Mouse (Mus musculus) MEL (cell line): Measurements from ENCODE around the gene Urad. TPM values are rescaled to one million over a fixed set of nuclear protein-coding genes. Genes with fewer than 3 reads are reported as not detected.

ENCODE experiments used
- DNase-seq: peaks from one replicate; pipeline ENCODE4 v3.0.0; 2011; ENCODE audit warnings: low read depth, low spot score
- H3K27ac ChIP-seq: 2 replicates; pipeline ENCODE4 v1.5.1; 2012; ENCODE audit warnings: low read depth, mild to moderate bottlenecking, control low read depth, low read length, moderate library complexity; ENCODE audit not compliant: control insufficient read depth
- H3K27me3 ChIP-seq, 2 experiments: fragments of 150-350 bp in 1 of 2; sonication (generic) in 1 of 2; 2 replicates each; pipeline ENCODE4 v1.6.1; 2012; ENCODE audit warnings: low read length in 2 of 2, mild to moderate bottlenecking in 2 of 2, improper control_type of control experiment in 1 of 2, moderate library complexity in 1 of 2; ENCODE audit not compliant: insufficient read depth in 2 of 2, control insufficient read depth in 1 of 2
- H3K36me3 ChIP-seq, 2 experiments: 2 replicates each; pipeline ENCODE4 v1.6.1; 2012 to 2014; ENCODE audit warnings: low read length in 2 of 2, improper control_type of control experiment in 1 of 2, inconsistent platforms in 1 of 2, mild to moderate bottlenecking in 1 of 2; ENCODE audit not compliant: insufficient read depth in 2 of 2, control insufficient read depth in 1 of 2
- H3K4me1 ChIP-seq, 2 experiments: fragments of 150-350 bp in 1 of 2; sonication (generic) in 1 of 2; 2 replicates each; pipeline ENCODE4 v1.6.1; 2012; ENCODE audit warnings: low read length in 2 of 2, improper control_type of control experiment in 1 of 2, mild to moderate bottlenecking in 1 of 2; ENCODE audit not compliant: insufficient read depth in 2 of 2, control insufficient read depth in 1 of 2
- H3K4me3 ChIP-seq, 2 experiments: fragments of 150-350 bp in 1 of 2; sonication (generic) in 1 of 2; 2 replicates each; pipeline ENCODE4 v1.5.1; 2012; ENCODE audit warnings: low read depth in 2 of 2, low read length in 2 of 2, mild to moderate bottlenecking in 2 of 2, moderate library complexity in 2 of 2, control low read depth in 1 of 2, improper control_type of control experiment in 1 of 2; ENCODE audit not compliant: control insufficient read depth in 1 of 2, insufficient read depth in 1 of 2
- H3K79me2 ChIP-seq: 2 replicates; pipeline ENCODE4 v1.6.1; 2012; ENCODE audit warnings: mild to moderate bottlenecking, low read length, moderate library complexity; ENCODE audit not compliant: control insufficient read depth, poor library complexity, insufficient read depth
- H3K9ac ChIP-seq: 2 replicates; pipeline ENCODE4 v1.6.1; 2012; ENCODE audit warnings: low read depth, mild to moderate bottlenecking, control low read depth, low read length, moderate library complexity; ENCODE audit not compliant: control insufficient read depth, poor library complexity, severe bottlenecking
- H3K9me3 ChIP-seq: fragments of 150-350 bp; sonication (generic); replicated peaks from 2 replicates; pipeline ENCODE4 v1.6.1; 2012; ENCODE audit warnings: mild to moderate bottlenecking, low read length, improper control_type of control experiment, moderate library complexity; ENCODE audit not compliant: insufficient read depth
- BHLHE40 ChIP-seq: IDR thresholded peaks from 2 replicates; pipeline ENCODE4 v1.6.1; 2012; ENCODE audit warnings: low read depth, mild to moderate bottlenecking, inconsistent platforms, low read length, improper control_type of control experiment, borderline replicate concordance
- CTCF ChIP-seq, 3 experiments: IDR thresholded peaks in 2 of 3; conservative IDR thresholded peaks in 1 of 3; 2 replicates each; pipeline ENCODE4 v1.5.1; 2011 to 2012; ENCODE audit warnings: low read length in 3 of 3, low read depth in 2 of 3, mild to moderate bottlenecking in 2 of 3, improper control_type of control experiment in 1 of 3, inconsistent platforms in 1 of 3, mixed read lengths in 1 of 3, moderate library complexity in 1 of 3; ENCODE audit not compliant: control insufficient read depth in 1 of 3, insufficient read depth in 1 of 3, poor library complexity in 1 of 3, severe bottlenecking in 1 of 3
- ELF1 ChIP-seq: IDR thresholded peaks from 2 replicates; pipeline ENCODE4 v1.6.1; 2014; ENCODE audit warnings: low read depth, mild to moderate bottlenecking, inconsistent platforms, low read length, improper control_type of control experiment, moderate library complexity
- ETS1 ChIP-seq: IDR thresholded peaks from 2 replicates; pipeline ENCODE4 v1.6.1; 2012; ENCODE audit warnings: low read depth, mild to moderate bottlenecking, inconsistent platforms, low read length, improper control_type of control experiment, moderate library complexity
- GABPA ChIP-seq: IDR thresholded peaks from 2 replicates; pipeline ENCODE4 v1.6.1; 2012; ENCODE audit warnings: low read depth, mild to moderate bottlenecking, inconsistent platforms, low read length, improper control_type of control experiment, moderate library complexity
- MAX ChIP-seq: IDR thresholded peaks from 2 replicates; pipeline ENCODE4 v1.6.1; 2011; ENCODE audit warnings: low read length, improper control_type of control experiment
- MXI1 ChIP-seq: IDR thresholded peaks from 2 replicates; pipeline ENCODE4 v1.6.1; 2011; ENCODE audit warnings: mild to moderate bottlenecking, low read depth, low read length, improper control_type of control experiment
- NRF1 ChIP-seq: IDR thresholded peaks from 2 replicates; pipeline ENCODE4 v1.6.1; 2014; ENCODE audit warnings: low read depth, mild to moderate bottlenecking, inconsistent platforms, low read length, improper control_type of control experiment, moderate library complexity; ENCODE audit not compliant: poor library complexity, insufficient read depth, severe bottlenecking
- RAD21 ChIP-seq: IDR thresholded peaks from 2 replicates; pipeline ENCODE4 v1.6.1; 2011; ENCODE audit warnings: mild to moderate bottlenecking, low read depth, low read length, improper control_type of control experiment
- SIN3A ChIP-seq: IDR thresholded peaks from 2 replicates; pipeline ENCODE4 v1.6.1; 2012; ENCODE audit warnings: low read length, improper control_type of control experiment, inconsistent platforms
- SMC3 ChIP-seq: IDR thresholded peaks from 2 replicates; pipeline ENCODE4 v1.6.1; 2011; ENCODE audit warnings: low read depth, low read length, improper control_type of control experiment
- TBP ChIP-seq: IDR thresholded peaks from 2 replicates; pipeline ENCODE4 v1.8.0; 2011; ENCODE audit warnings: low read depth, low read length, improper control_type of control experiment
- ZC3H11A ChIP-seq: IDR thresholded peaks from 2 replicates; pipeline ENCODE4 v1.6.1; 2012; ENCODE audit warnings: low read depth, mild to moderate bottlenecking, inconsistent platforms, low read length, improper control_type of control experiment
- ZNF384 ChIP-seq: IDR thresholded peaks from 2 replicates; pipeline ENCODE4 v1.6.1; 2012; ENCODE audit warnings: low read depth, mild to moderate bottlenecking, inconsistent platforms, low read length, improper control_type of control experiment
- polyA plus RNA-seq, 2 experiments: library from polyadenylated mRNA; stranded (reverse) in 1 of 2; unstranded in 1 of 2; fragments of >175 nt in 1 of 2; fragments of >200 nt in 1 of 2; gene quantifications; 2 replicates each; pipeline versions ENCODE4 v1.2.1 to v1.2.4; 2012; ENCODE audit warnings: low replicate concordance in 2 of 2, low read depth in 1 of 2; ENCODE audit not compliant: insufficient read length in 2 of 2, insufficient read depth in 1 of 2, missing spikeins in 1 of 2
- total RNA-seq: library from RNA; depleted of rRNA; stranded (reverse); fragments of 300-350 nt; gene quantifications from 2 replicates; pipeline ENCODE4 v1.2.3, GENCODE M21; 2012

Gene Urad
- total and polyA plus RNA-seq, 3 experiments: not detected

GRCm38 (mm10) chr5:147299255-147300000 lies 22.8 kb downstream of the Urad start:
- H3K4me1 ChIP-seq: no peaks in the 10 kb centered on the region
- 0 out of 4 replicates have a peak, but pooled peaks cover 0 to 2% of the 10 kb centered on the region in 2 experiments for H3K27me3 ChIP-seq
- H3K9me3 ChIP-seq: no peaks in the 10 kb centered on the region
- H3K27ac ChIP-seq: no peak overlapping the region
- no peak overlapping the region for H3K9ac ChIP-seq
- DNase-seq: peak; percentile 39
- TF ChIP-seq ZC3H11A (no peak), RAD21 (peak; percentile 46), SMC3 (peak; percentile 64), CTCF (IDR thresholded peaks at IDR 0.05 in 2 of 3, conservative IDR thresholded peaks at IDR 0.05 in 1 of 3; ENCODE audit: control insufficient read depth in 1 of 3, insufficient read depth in 1 of 3, low read depth in 2 of 3, low read length in 3 of 3, poor library complexity in 1 of 3, severe bottlenecking in 1 of 3) (peak; percentile 39 to 68 (median 67); a peak in 5 of 6 replicates), BHLHE40 (no peak)
- no peaks in the 10 kb centered on the region for H3K36me3 ChIP-seq
- H3K79me2 ChIP-seq: no peaks in the 10 kb centered on the region
- H3K4me3 ChIP-seq: no peak overlapping the region

- TF ChIP-seq TBP: no peak
- Histone ChIP-seq H3K9me3 (no peaks in the 10 kb centered on the region), H3K27me3 (0 out of 4 replicates have a peak, but pooled peaks cover 0 to 2% of the 10 kb centered on the region in 2 experiments), H3K4me1 (no peaks in the 10 kb centered on the region), H3K4me3 (no peak overlapping the region), H3K79me2 (no peaks in the 10 kb centered on the region; the same call in 1 of the 2 replicates), H3K36me3 (no peaks in the 10 kb centered on the region), H3K9ac (no peak overlapping the region), H3K27ac (no peak overlapping the region)
- DNase-seq: no peak
These were observed 25.0 kb downstream of the Urad start for GRCm38 (mm10) chr5:147297249-147297648.

DNA sequence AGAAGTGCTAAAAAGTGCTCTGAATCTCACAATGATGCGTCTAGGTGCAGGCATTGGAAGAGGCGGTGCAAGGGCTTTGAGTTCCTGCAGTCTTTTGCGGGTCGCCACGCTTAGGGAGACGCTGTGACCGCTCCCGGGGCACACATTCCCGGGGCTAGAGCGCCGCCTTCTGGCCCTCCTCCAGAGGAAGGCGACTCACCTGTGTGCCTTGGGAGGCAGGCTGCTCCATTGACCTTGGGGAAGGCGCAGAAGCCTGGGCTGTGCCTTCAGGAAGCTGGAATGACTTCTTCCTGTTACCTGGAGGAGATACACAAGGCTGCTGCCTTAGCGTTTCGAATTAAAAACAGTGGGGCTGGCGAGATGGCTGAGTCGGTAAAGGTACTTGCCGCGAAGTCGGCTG lies 28.1 kb downstream of the Urad start:
- Histone ChIP-seq H3K27ac (no peak overlapping the region), H3K79me2 (no peaks in the 10 kb centered on the region; the same call in 1 of the 2 replicates), H3K9ac (no peak overlapping the region), H3K4me1 (peaks cover 0 to 4% of the 10 kb centered on the region in 2 experiments; a peak in 2 of 4 replicates), H3K9me3 (no peaks in the 10 kb centered on the region), H3K36me3 (peaks cover 0 to 3% of the 10 kb centered on the region in 2 experiments; a peak in 1 of 4 replicates), H3K4me3 (no peak overlapping the region), H3K27me3 (0 out of 4 replicates have a peak, but pooled peaks cover 0 to 2% of the 10 kb centered on the region in 2 experiments)
- TF ChIP-seq ZC3H11A: peak; percentile 60; the same call in 1 of the 2 replicates
- no peak for TF ChIP-seq ZNF384
- peak; percentile 52 to 87 (median 78) for TF ChIP-seq CTCF (IDR thresholded peaks at IDR 0.05 in 2 of 3, conservative IDR thresholded peaks at IDR 0.05 in 1 of 3; ENCODE audit: control insufficient read depth in 1 of 3, insufficient read depth in 1 of 3, low read depth in 2 of 3, low read length in 3 of 3, poor library complexity in 1 of 3, severe bottlenecking in 1 of 3)
- no peak for TF ChIP-seq ELF1
- peak; percentile 71 for TF ChIP-seq RAD21
- TF ChIP-seq NRF1: no peak
- no peak for TF ChIP-seq MXI1
- no peak for TF ChIP-seq MAX
- TF ChIP-seq ETS1: no peak
- TF ChIP-seq SMC3: peak; percentile 73
- no peak for TF ChIP-seq GABPA
- TF ChIP-seq SIN3A: no peak
- DNase-seq: peak; percentile 65
